ENCODE assay signal across 8 mouse cellular contexts in genomic region chr12:69724018-69724710, GRCm38 (mm10). TPM values are rescaled to one million over a fixed set of nuclear protein-coding genes. Genes with fewer than 3 reads are reported as not detected.
A peak's percentile ranks its signal among the peaks of the same experiment; 100 is the strongest.
DNase-seq lines count a peak whose midpoint lies in the region; ATAC-seq and TF ChIP-seq lines count a peak whose summit lies in the region.

No protein-coding gene starts in this region.

- peak overlapping the region; percentile 73 to 79 for H3K4me3 ChIP-seq in heart, embryonic 14.5 days (ENCODE audit: control insufficient read depth in 1 of 2, insufficient read depth in 1 of 2, low read depth in 1 of 2, low read length in 2 of 2)
- peak overlapping the region; percentile 81 for H3K4me3 ChIP-seq in G1E (ENCODE audit: low read depth, low read length)
- H3K4me3 ChIP-seq in forebrain, embryonic 12.5 days (replicated peaks) = peak overlapping the region; percentile 70
- H3K4me3 ChIP-seq in liver, embryonic 12.5 days = peak overlapping the region; percentile 80

- peak; percentile 19 for ATAC-seq in heart, embryonic 14.5 days (ENCODE audit: insufficient number of reproducible peaks, insufficient read depth, low FRiP score, low read depth)
- ATAC-seq in G1E (ENCODE audit: extremely low read depth, insufficient number of reproducible peaks, low FRiP score, poor library complexity, severe bottlenecking) = no peak
- peak; percentile 9; the same call in 1 of the 2 replicates for ATAC-seq in forebrain, embryonic 12.5 days (ENCODE audit: low FRiP score)
- no peak for ATAC-seq in liver, embryonic 12.5 days

- peaks cover 4 to 16% of the 10 kb centered on the region in 2 experiments; a peak in 3 of 4 replicates for H3K4me1 ChIP-seq in heart, embryonic 14.5 days (ENCODE audit: control insufficient read depth in 2 of 2, insufficient read depth in 2 of 2, low read length in 2 of 2)
- H3K4me1 ChIP-seq in G1E (ENCODE audit: insufficient read depth, low read depth, low read length) = peaks cover 27% of the 10 kb centered on the region
- H3K4me1 ChIP-seq in forebrain, embryonic 12.5 days = peaks cover 18% of the 10 kb centered on the region
- H3K4me1 ChIP-seq in liver, embryonic 12.5 days = peaks cover 36% of the 10 kb centered on the region

- H3K27ac ChIP-seq in heart, embryonic 14.5 days (replicated peaks in 1 of 2; ENCODE audit: control insufficient read depth in 1 of 2, insufficient read depth in 1 of 2, low read depth in 2 of 2, low read length in 2 of 2) = peak overlapping the region; percentile 4 to 30; a peak in 1 of 4 replicates
- no peak overlapping the region for H3K27ac ChIP-seq in forebrain, embryonic 12.5 days
- peak overlapping the region; percentile 96 for H3K27ac ChIP-seq in liver, embryonic 12.5 days

- 7% methylated on average over 24 of the region's 24 CpGs for WGBS in heart, embryonic 14.5 days
- WGBS in forebrain, embryonic 12.5 days = 2% methylated on average over 24 of the region's 24 CpGs
- under 1% methylated on average over 24 of the region's 24 CpGs for WGBS in liver, embryonic 12.5 days (ENCODE audit: insufficient replicate concordance)

- no peak for DNase-seq in heart, adult 18-20 months
- peak; percentile 25 for DNase-seq in G1E (ENCODE audit: low spot score)
- no peak for DNase-seq in right cerebral cortex, postnatal 4 days
- no peak for DNase-seq in left cerebral cortex, adult 9 months (ENCODE audit: low spot score in 2 of 2)
- DNase-seq in urinary bladder, postnatal 36 days (ENCODE audit: low spot score in 2 of 2) = no peak

- H3K9me3 ChIP-seq in heart, embryonic 14.5 days (ENCODE audit: control insufficient read depth, low read length) = peaks cover 6% of the 10 kb centered on the region; the same call in 1 of the 2 replicates
- H3K9me3 ChIP-seq in G1E (replicated peaks) = peaks cover 9% of the 10 kb centered on the region
- H3K9me3 ChIP-seq in forebrain, embryonic 12.5 days = peaks cover 11% of the 10 kb centered on the region
- H3K9me3 ChIP-seq in liver, embryonic 12.5 days (replicated peaks) = peaks cover 11% of the 10 kb centered on the region

- H3K9ac ChIP-seq in heart, embryonic 14.5 days (ENCODE audit: low read length) = peak overlapping the region; percentile 79
- H3K9ac ChIP-seq in forebrain, embryonic 12.5 days = peak overlapping the region; percentile 73
- H3K9ac ChIP-seq in liver, embryonic 12.5 days = peak overlapping the region; percentile 83

- peaks cover 13% of the 10 kb centered on the region; the same call in 1 of the 2 replicates for H3K36me3 ChIP-seq in heart, embryonic 14.5 days (ENCODE audit: control insufficient read depth, insufficient read depth, low read length)
- peaks cover 41% of the 10 kb centered on the region for H3K36me3 ChIP-seq in G1E (replicated peaks)
- H3K36me3 ChIP-seq in forebrain, embryonic 12.5 days (replicated peaks) = peaks cover 18% of the 10 kb centered on the region
- H3K36me3 ChIP-seq in liver, embryonic 12.5 days = peaks cover 31% of the 10 kb centered on the region

- peak overlapping the region; percentile 94 for H3K4me2 ChIP-seq in heart, embryonic 14.5 days (ENCODE audit: low read length)
- peak overlapping the region; percentile 75 for H3K4me2 ChIP-seq in forebrain, embryonic 12.5 days
- H3K4me2 ChIP-seq in liver, embryonic 12.5 days = peak overlapping the region; percentile 97

- no peaks in the 10 kb centered on the region for H3K27me3 ChIP-seq in heart, embryonic 14.5 days (ENCODE audit: control insufficient read depth, insufficient read depth, low read length)
- no peaks in the 10 kb centered on the region for H3K27me3 ChIP-seq in G1E (ENCODE audit: insufficient read depth, low read length)
- no peaks in the 10 kb centered on the region for H3K27me3 ChIP-seq in forebrain, embryonic 12.5 days
- H3K27me3 ChIP-seq in liver, embryonic 12.5 days (replicated peaks) = no peaks in the 10 kb centered on the region

- TF ChIP-seq CTCF in G1E (IDR thresholded peaks at IDR 0.05; ENCODE audit: low read depth, low read length) = no peak

RNA-seq across cellular contexts. Expression of gene L2hgdh, which starts 0.5 kb away (rescaled TPM):
- 13.8 and 15.9 TPM in 2 replicates for polyA plus RNA-seq in heart, embryonic 14.5 days (2014; fragmentation: Nextera tagmentation; extraction: Ambion mirVana)
- 10 to 100 TPM; 44.2 to 48.3 TPM for total RNA-seq in heart, adult 18-20 months (2021)
- total RNA-seq in G1E (2014; fragmentation: Nextera tagmentation) (10.1 and 12.9 TPM in 2 replicates), G1E (2017) (18.4 and 21.2 TPM in 2 replicates)
- 1.9 and 2.2 TPM in 2 replicates for polyA plus RNA-seq in G1E (2012)
- polyA plus RNA-seq in forebrain, embryonic 12.5 days (2016; fragmentation: Nextera tagmentation; extraction: Ambion mirVana) = 15.7 and 16.2 TPM in 2 replicates
- 19.8 and 20.6 TPM in 2 replicates for polyA plus RNA-seq in liver, embryonic 12.5 days (2016; fragmentation: Nextera tagmentation; extraction: Ambion mirVana)

RNA-seq across cellular contexts. Expression of gene Atp5s, which starts 0.6 kb away (rescaled TPM):
- polyA plus RNA-seq in heart, embryonic 14.5 days (2014; fragmentation: Nextera tagmentation; extraction: Ambion mirVana) = 42.3 and 44.6 TPM in 2 replicates
- 10 to 100 TPM; 35.1 to 40.5 TPM for total RNA-seq in heart, adult 18-20 months (2021)
- 66.9 and 83.2 TPM in 2 replicates for total RNA-seq in G1E (2014; fragmentation: Nextera tagmentation)
- total RNA-seq in G1E (2017) = 15.9 and 19.6 TPM in 2 replicates
- polyA plus RNA-seq in G1E (2012) = 8.2 and 12.1 TPM in 2 replicates
- polyA plus RNA-seq in forebrain, embryonic 12.5 days (2016; fragmentation: Nextera tagmentation; extraction: Ambion mirVana) = 22.7 and 24.1 TPM in 2 replicates
- 20.7 and 23.8 TPM in 2 replicates for polyA plus RNA-seq in liver, embryonic 12.5 days (2016; fragmentation: Nextera tagmentation; extraction: Ambion mirVana)

RNA-seq across cellular contexts. Expression of gene Sos2, which starts 42.5 kb away (rescaled TPM):
- polyA plus RNA-seq in heart, embryonic 14.5 days (2014; fragmentation: Nextera tagmentation; extraction: Ambion mirVana) = 10.3 and 13.0 TPM in 2 replicates
- 10 to 100 TPM; 34.9 to 41.0 TPM for total RNA-seq in heart, adult 18-20 months (2021)
- total RNA-seq in G1E (2014; fragmentation: Nextera tagmentation) = 123 and 151 TPM in 2 replicates
- total RNA-seq in G1E (2017) = 33.7 and 39.9 TPM in 2 replicates
- 9.7 and 11.6 TPM in 2 replicates for polyA plus RNA-seq in G1E (2012)
- 8.9 and 11.0 TPM in 2 replicates for polyA plus RNA-seq in forebrain, embryonic 12.5 days (2016; fragmentation: Nextera tagmentation; extraction: Ambion mirVana)
- 4.9 and 5.2 TPM in 2 replicates for polyA plus RNA-seq in liver, embryonic 12.5 days (2016; fragmentation: Nextera tagmentation; extraction: Ambion mirVana)

Comparison
In these comparisons a context has a peak if more than half of its experiments do, and no peak if none do; other contexts are left out.
1. ATAC-seq: peak in heart, embryonic 14.5 days (single experiment) and forebrain, embryonic 12.5 days (single experiment); none in G1E (single experiment) and liver, embryonic 12.5 days (single experiment).
2. Peak in every context shown above with its lines, with median percentiles within 50 percentile points of each other: H3K4me2 ChIP-seq, H3K4me3 ChIP-seq and H3K9ac ChIP-seq.